Mouse (Mus musculus) left cerebral cortex, postnatal 10 days (tissue): Measurements from ENCODE around the gene Kcnj3. TPM values are rescaled to one million over a fixed set of nuclear protein-coding genes. Genes with fewer than 3 reads are reported as not detected.
"Not testable (repeated sequence)": the region's sequence is repeated elsewhere in the genome, so short reads cannot be mapped to it uniquely, and the experiment has no call there.

Experiments
- DNase-seq, 2 experiments: peaks; one replicate each; pipeline ENCODE4 v3.0.0; 2021 to 2022; ENCODE audit warnings: low spot score in 2 of 2, mixed read lengths in 1 of 2; ENCODE audit errors: extremely low spot score in 1 of 2
- intact Hi-C: fragments of 180-260 bp; cut with DNase I; formaldehyde crosslinking; loops from one replicate; pipeline ENCODE4 v1.15.1; 2025
- total RNA-seq, 2 experiments: library from RNA; stranded (reverse); gene quantifications; 2 replicates each; pipeline ENCODE4 v1.2.3; 2021

Kcnj3 gene
- total RNA-seq, 2 experiments from 2014 or later, result 68.5 to 69.7 TPM

DNA sequence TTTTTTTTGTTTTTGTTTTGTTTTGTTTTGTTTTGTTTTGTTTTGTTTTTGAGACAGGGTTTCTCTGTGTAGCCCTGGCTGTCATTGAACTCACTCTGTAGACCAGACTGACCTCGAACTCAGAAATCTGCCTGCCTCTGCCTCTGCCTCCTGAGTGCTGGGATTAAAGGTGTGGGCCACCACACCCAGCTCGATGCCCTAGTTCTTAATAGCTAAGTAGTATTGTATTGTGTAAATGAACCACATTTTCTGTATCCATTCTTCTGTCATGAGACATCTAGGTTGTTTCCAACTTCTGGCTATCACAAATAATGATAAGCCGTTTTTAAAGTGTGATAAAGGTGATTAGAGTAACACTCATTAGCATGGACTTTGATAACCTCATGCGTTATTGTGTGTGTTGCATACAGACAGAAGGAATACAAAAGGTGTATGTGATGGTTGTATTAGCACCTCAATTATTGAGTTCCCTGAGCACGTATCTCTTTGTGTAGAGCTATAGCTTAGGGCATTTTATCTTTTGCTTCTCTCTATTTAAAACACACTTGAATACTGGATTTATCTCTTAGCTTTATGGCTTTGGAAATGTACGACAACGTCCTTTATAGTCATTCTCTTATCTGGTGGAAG lies 49.8 kb downstream of the Kcnj3 start:
- DNase-seq, intact Hi-C loops: not testable (repeated sequence)

DNA sequence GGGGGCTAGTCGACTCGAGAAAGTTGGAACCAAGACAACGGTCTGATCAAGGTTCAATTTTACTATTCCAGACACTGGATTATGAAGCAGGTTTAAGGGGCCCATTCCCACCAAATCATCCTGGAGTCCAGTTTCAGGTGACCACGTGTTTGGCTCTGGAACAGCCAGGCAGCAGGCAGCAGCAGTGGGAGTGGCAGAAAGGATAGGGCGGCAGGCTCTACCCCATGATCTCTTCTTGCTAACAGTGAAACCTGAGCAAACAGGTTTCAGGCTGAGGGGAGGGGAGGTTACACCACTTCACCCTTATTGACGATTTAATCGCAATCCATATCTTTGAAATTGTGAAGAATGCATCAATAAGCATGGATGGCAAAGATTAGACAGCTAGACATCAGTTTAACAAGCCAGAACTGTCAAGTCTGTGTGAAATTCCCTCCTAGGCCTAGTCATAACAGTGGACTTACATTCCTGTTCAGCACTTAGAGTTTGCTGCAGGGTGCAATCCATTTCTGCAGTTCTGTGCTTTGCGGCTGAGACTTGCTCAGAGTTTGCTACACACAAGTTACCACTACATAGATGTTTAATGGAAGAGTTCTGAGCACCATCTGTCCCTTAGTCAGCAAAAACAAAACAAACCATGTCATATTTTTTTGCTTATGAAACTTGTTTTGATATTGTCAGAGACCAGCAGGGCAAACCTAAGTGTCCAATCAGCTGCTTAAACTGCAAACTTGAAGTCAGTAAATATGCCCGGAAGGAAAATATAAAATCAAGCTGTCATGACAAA lies 67.8 kb downstream of the Kcnj3 start:
- intact Hi-C loops, result no loop called here
- no peak for DNase-seq

DNA sequence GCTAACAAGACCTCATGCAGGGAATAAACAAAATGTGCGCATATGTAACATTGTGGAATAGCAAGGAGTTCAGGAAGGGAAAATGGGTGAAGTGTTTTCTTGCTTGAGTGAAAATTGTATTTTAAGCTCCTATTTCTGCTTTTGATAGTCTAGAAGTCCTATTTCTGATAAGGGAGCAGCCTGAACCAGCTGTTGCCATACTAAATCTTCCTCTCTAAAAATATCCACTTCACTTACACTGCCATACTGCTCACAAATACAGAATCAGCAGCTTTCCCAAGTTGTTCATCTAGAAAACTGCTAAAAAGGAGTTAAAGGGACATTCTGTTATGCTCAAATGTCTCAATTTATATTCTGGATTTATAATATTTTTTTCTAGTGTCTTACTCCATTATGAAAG lies 69.9 kb downstream of the Kcnj3 start:
- intact Hi-C loops, result no loop called here
- no peak for DNase-seq

DNA sequence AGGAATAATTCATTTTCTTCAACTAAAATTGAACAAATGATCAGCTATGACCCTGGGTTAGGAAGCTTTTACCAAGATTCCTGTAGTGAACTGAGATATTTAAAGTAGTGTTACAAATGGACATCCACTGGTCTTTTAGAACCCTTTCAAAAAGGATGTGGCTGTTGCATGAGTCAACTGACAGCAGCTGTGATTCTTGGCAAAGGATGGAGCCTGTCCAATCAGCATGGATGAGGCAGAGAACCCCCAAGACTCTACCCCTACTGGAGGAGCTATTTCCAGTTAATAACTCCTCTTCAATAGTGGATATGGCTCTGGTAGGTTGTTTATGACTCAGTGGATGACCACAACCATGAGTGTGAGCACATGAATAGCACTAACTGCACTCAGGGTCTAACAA lies 81.5 kb downstream of the Kcnj3 start:
- intact Hi-C loops, result no loop called here
- no peak for DNase-seq

DNA sequence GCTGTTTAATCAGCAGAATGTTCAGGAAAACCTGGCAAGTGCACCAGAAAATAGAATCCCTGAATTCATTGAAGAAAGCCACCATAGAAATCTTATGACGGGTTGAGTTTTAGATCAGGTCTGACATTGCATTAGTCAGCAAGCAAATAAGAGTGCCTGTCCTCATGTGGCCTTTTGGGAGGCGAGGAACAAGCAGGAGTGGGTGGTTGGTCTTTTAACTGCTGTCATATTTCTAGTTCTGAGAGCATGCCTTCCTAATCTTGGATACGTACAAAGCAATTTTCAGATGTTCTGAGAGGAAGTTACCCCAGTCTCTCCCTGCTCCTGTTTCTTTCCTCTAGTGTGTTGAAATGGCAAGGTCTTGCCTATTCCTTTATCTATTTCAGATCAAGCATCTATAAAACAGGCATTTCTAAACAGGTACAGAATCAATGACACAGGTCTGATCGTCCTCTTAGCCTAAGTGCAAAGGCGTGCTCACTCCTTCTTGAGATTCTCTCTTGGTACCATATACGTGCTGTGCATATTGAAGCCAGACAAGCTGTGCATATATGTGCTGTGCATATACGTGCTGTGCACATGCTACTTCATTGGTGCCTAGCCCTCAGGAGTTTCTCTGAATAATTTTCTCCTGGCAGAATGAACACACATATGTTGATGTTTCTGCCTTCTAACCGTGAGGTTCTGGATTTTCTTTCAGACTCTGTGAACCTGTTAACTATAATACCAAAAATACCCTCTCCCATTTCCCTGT lies 97.1 kb downstream of the Kcnj3 start:
- no peak for DNase-seq
- intact Hi-C loops, result loop anchor here (10.0 kb wide), 1 partner anchor 98 kb away; the partner anchor contains the start of gene Kcnj3

DNA sequence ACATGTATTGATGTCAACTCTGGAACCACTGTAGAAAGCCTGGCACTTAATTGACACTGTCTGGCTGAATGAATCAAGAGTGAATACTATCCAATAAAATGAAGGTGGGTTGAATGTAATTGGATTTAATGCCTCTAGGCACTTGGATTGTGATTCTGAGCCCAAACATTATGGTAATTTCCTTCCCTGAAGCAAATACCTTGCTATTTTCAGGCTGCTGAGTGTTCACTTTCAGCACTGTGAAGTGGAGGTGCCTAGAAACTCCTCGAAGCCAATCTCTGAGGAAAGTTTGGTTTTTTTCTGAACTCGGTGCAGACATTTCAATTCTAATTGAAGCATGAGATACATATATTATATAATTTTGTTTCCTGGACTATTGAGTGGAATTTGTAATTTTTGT lies 99.2 kb downstream of the Kcnj3 start:
- intact Hi-C loops, result loop anchor here (10.0 kb wide), 1 partner anchor 100 kb away; the partner anchor contains the start of gene Kcnj3
- no peak for DNase-seq

DNA sequence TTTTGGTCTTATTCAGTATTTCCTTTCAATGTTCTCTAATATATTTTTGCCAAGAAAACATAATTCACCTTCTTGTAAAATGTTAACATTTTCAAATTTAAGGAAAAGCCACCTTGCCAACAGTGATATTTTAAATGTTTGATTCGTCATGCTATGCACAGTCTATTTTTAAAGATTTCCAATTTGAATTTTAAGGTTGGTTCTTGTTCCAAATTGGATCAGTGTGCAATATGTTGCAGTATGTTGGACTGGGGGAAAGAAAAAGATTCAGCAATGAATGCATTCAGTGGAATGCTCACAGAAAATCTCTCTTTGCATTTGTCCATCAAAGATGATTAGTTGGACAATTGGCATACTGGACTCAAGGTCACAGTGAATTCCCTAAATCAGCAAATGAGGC lies 99.7 kb downstream of the Kcnj3 start:
- intact Hi-C loops, result loop anchor here (10.0 kb wide), 1 partner anchor 101 kb away; the partner anchor contains the start of gene Kcnj3
- DNase-seq, result no peak

DNA sequence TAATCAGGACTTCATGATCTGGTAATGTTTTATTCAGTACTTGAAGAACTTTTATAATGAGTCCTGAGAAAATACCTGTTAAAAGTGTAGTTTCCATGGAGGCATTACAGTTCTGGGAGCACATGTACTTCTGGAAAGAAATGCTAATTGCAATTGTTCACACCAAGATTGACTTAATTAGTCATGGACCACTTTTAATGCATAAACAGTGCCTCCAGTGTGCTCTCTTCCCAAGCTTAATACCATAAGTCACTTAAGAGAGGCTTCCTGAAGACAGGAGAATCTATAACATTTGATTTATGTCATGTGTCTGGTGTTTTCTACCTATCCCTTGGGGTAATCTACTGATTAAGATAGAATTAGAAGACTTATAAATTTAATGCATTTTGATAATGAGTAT lies 111.8 kb downstream of the Kcnj3 start:
- no peak for DNase-seq
- intact Hi-C loops, result no loop called here

DNA sequence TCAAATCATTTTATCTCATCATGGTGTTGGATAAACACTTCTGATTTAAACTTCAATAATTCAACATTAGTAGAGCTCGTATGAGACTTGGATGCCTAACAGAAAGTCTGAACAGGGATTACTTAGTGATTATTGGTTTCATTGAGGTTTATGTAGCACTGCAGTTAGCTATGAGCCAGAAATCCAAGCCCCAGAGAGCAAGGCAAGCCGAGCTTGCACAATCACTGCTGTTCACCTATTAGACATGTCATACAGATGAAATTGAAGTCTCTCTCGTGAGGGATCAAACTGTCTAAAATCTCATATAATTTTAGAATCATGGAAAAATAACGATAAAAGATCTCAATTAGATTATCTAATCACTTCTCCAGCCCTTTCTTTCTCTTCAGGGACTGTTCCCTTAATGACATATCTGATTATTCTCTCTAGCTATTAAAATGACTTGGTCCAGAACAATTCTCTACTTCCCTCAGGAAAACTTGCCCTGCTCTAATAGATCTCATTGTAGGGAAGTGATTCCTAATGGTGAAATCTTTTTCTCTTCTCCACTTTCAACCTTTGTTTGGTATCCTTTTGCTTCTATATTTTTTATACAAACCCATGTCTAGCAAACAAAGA lies 122.7 kb downstream of the Kcnj3 start:
- DNase-seq, result no peak
- intact Hi-C loops, result no loop called here

DNA sequence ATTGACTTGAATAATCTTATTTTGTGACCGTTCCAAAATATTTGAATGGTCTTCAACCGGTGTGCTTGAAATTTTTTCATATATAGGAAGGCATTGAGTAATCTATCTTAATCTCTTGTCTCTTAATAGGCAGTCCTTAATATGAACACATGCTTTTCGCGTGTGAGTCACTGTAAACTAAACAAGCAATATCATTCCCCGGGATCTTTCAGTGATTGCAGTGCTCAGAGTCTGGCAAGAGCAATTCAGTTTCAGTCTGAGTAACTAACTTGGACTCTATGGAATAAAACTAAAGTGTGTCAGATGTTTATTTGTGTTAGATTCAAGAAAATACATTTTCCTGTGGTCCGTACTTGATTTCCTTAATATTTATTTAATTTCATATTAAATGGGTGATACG lies 133.5 kb downstream of the Kcnj3 start:
- intact Hi-C loops, result no loop called here

DNA sequence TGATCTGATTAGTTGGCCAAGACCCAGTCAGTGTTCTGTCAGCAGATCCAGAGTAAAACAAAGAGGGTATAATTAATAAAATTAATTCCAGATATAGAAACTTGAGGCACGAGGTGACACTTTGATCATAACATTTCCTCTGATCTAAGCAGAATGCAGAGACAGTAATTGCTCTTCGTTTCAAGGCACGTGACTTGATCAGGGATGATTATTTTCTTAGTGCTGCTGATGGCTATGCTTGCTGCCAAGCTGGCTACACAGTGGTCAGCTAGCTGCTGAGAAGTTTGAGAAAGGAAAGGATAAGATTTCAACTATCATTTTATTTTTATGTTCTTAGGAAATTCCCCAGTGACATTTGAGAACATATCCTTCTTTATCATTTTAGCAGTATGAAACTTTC lies 135.7 kb downstream of the Kcnj3 start:
- no peak for DNase-seq
- intact Hi-C loops, result no loop called here

More for the DNA sequence above, 133.5 kb downstream of the Kcnj3 start:
- no peak for DNase-seq

DNA sequence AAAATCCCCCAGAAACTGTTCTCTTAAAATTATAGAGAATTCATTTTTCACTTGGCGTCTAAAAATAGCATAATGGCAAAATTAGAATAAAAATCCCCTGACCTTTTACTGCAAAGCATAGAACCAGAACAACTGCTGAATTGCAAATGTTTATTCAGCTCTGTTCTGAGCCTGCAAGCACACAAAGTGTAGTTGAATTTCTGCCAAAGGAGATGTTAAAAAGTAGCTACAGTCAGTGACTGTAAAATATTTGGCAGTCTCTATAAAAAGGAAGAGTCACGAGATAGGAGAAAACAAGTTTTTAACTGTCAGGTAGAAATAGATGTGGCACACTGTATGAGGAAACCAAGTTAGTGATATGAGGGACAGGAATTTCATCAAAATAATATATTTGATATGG lies 144.5 kb downstream of the Kcnj3 start:
- no peak for DNase-seq
- intact Hi-C loops, result no loop called here

DNA sequence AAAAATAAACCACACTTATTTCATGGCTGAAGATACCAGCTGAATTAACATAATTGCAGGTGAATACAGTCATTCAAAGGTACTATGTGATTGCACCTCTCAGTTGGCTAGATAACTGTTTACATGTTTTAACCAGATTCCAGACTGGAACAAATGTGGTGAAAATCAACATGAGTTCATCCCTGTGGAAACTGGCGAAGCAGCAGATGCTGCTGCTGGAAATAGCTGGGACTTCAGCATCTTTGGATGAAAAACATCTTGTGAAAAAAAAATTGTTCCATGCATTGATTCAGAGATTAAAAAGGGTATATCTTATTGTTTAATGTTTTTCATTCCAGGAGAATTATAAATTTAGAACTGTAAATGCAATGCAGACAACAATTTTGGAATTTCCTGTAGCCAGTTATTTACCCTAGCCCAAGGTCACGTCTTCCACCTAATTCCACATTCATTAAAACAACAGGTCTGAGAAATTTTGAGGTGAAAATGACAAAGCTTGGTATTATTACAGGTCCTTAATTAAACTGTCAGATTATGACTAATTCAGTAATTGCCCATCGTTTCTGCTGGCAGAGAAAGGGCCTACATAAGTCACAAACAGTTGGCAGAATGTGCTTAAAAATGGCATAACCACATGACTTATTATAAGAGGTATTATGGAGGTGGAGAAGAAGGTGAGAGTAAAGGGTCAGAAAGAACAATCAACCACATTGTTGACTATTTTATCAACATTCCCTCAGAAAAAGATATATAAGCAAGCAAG lies 155.6 kb downstream of the Kcnj3 start:
- DNase-seq, result peak in 1 of 2 experiments; percentile 29
- intact Hi-C loops, result no loop called here
